Mouse (Mus musculus) intestine, embryonic 15.5 days (tissue): ENCODE results near the gene Ptges2. TPM values are rescaled to one million over a fixed set of nuclear protein-coding genes. Genes with fewer than 3 reads are reported as not detected.

ENCODE experiments used
- ATAC-seq: fragments of 200-750 bp; cut with Nextera tagmentation; 2 replicates; pipeline ENCODE4 v1.8.0; 2017; ENCODE audit warnings: moderate TSS enrichment, moderate library complexity
- H3K27ac ChIP-seq: fragments of 300-500 bp; sonication (generic); 2 replicates; pipeline ENCODE4 v1.5.1; 2015; ENCODE audit warnings: mild to moderate bottlenecking, inconsistent platforms
- H3K27me3 ChIP-seq: fragments of 300-500 bp; sonication (generic); replicated peaks from 2 replicates; pipeline ENCODE4 v1.6.1; 2015; ENCODE audit warnings: inconsistent platforms
- H3K36me3 ChIP-seq: fragments of 300-500 bp; sonication (generic); 2 replicates; pipeline ENCODE4 v1.6.1; 2015; ENCODE audit warnings: inconsistent platforms
- H3K4me1 ChIP-seq: fragments of 300-500 bp; sonication (generic); replicated peaks from 2 replicates; pipeline ENCODE4 v1.6.1; 2015; ENCODE audit warnings: inconsistent platforms
- H3K4me2 ChIP-seq: fragments of 300-500 bp; sonication (generic); replicated peaks from 2 replicates; pipeline ENCODE4 v1.6.1; 2015; ENCODE audit warnings: mild to moderate bottlenecking, inconsistent platforms
- H3K4me3 ChIP-seq: fragments of 300-500 bp; sonication (generic); replicated peaks from 2 replicates; pipeline ENCODE4 v1.5.1; 2015; ENCODE audit warnings: inconsistent platforms
- H3K9ac ChIP-seq: fragments of 300-500 bp; sonication (generic); 2 replicates; pipeline ENCODE4 v1.6.1; 2015; ENCODE audit warnings: inconsistent platforms
- H3K9me3 ChIP-seq: fragments of 300-500 bp; sonication (generic); 2 replicates; pipeline ENCODE4 v1.6.1; 2016; ENCODE audit warnings: inconsistent platforms
- WGBS: fragments of 180-500 bp; shearing (Covaris S2); methylation state at CpG from one replicate; pipeline ENCODE4 v1.1.7; 2015; 5-methylcytosine and 5-hydroxymethylcytosine counted together
- polyA plus RNA-seq: library from polyadenylated mRNA; unstranded; fragments of >200 nt; fragmentation: Nextera tagmentation; extraction: Ambion mirVana; gene quantifications from 2 replicates; pipeline ENCODE4 v1.2.1, GENCODE M21; 2015

Gene Ptges2
- polyA plus RNA-seq, 1 experiment from 2014 or later, result 43.5 TPM

DNA sequence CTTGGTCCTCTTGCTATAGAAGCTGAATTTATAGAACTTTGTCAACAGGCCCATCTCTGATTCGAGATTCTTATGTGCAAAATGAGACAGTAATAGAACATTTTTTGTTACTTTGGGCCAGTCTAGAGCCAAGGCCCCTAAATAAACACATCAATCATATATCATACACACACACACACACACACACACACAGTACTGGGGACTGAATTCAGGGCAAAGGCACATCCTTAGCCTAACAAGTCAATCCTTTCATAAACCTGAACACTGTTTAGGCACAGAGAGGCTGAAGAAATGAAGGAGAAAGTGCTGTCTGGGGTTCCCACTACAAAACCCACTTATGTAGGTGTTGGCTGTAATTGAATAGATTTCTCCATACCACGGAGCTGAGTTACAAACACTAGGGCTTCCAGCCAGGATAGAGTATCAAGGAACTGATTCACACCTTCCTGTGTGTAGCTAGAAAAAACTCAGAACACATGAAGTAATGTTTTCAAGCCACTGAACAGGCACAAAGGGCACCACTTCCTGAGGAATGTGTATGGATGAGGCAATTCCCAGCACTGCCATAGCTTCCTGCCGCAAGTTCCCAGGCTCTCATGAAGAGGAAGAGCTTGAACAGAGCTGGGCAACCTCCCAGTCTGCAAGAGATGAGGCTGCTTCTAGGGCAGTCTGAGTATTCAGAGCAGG, 41.1 kb downstream of the Ptges2 start:
- 56% methylated on average over 3 of the region's 3 CpGs for WGBS
- Histone ChIP-seq H3K4me3 (no peak overlapping the region), H3K9ac (no peak overlapping the region), H3K27ac (no peak overlapping the region), H3K9me3 (no peaks in the 10 kb centered on the region), H3K27me3 (no peaks in the 10 kb centered on the region), H3K4me1 (peaks cover 30% of the 10 kb centered on the region), H3K36me3 (no peaks in the 10 kb centered on the region), H3K4me2 (no peak overlapping the region)
- ATAC-seq, result peak; percentile 19; the same call in 1 of the 2 replicates

- H3K36me3 ChIP-seq, result no peaks in the 10 kb centered on the region
- no peak overlapping the region for H3K4me3 ChIP-seq
- 0 out of 2 replicates have a peak overlapping the region, but pooled peaks have one; percentile 0 for H3K27ac ChIP-seq
- no peaks in the 10 kb centered on the region for H3K27me3 ChIP-seq
- H3K4me1 ChIP-seq, result peaks cover 36% of the 10 kb centered on the region
- H3K9ac ChIP-seq, result no peak overlapping the region
- ATAC-seq, result no peak
- H3K9me3 ChIP-seq, result no peaks in the 10 kb centered on the region
- H3K4me2 ChIP-seq, result no peak overlapping the region
- WGBS, result 74% methylated on average over 2 of the region's 2 CpGs
Observed at GRCm38 (mm10) chr2:32437612-32438166, 42.0 kb downstream of the Ptges2 start.

DNA sequence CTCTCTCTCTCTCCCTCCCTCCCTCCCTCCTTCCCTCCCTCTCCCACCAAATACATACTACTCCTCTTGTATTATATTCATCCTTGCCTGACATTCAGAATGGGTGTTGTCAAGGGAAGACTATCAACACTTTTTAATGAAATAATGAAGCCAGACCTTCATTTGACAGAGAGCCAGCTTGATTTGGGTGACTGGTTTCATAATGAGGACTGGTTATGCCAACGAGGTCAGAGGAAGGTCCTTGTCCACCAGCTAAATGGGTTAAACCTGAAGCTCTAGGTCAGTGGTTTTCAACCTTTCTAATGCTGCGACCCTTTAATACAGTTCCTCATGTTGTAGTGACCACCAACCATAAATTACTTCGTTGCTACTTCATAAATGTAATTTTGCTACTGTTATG, 43.0 kb downstream of the Ptges2 start:
- H3K27me3 ChIP-seq, result no peaks in the 10 kb centered on the region
- H3K4me3 ChIP-seq, result no peak overlapping the region
- no peak overlapping the region for H3K27ac ChIP-seq
- H3K9ac ChIP-seq, result no peak overlapping the region
- H3K9me3 ChIP-seq, result no peaks in the 10 kb centered on the region
- H3K36me3 ChIP-seq, result no peaks in the 10 kb centered on the region
- 81% methylated on average over 3 of the region's 3 CpGs for WGBS
- no peak for ATAC-seq
- peaks cover 36% of the 10 kb centered on the region for H3K4me1 ChIP-seq
- H3K4me2 ChIP-seq, result no peak overlapping the region

DNA sequence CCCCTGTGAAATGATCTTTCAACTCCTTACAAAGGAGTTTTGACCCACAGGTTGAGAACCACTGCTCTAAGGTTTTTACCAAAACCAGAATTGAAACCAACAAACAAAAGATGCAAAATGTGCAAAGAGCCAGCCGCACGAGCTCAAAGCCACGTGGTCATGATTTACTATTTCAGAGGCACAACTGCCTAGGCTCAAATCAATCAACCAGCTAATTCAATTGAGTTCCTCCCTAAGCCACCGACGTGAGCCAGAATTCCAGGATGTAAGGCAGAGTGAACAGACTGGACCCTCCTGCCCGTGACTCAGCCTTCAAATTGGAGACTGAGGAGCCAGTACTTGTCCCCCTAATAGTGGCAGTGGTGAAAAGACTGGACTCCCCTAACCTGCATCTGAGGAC, 43.5 kb downstream of the Ptges2 start:
- H3K4me2 ChIP-seq, result no peak overlapping the region
- 57% methylated on average over 6 of the region's 6 CpGs for WGBS
- no peaks in the 10 kb centered on the region for H3K36me3 ChIP-seq
- peaks cover 36% of the 10 kb centered on the region for H3K4me1 ChIP-seq
- ATAC-seq, result no peak
- no peak overlapping the region for H3K9ac ChIP-seq
- no peaks in the 10 kb centered on the region for H3K9me3 ChIP-seq
- H3K27ac ChIP-seq, result no peak overlapping the region
- H3K27me3 ChIP-seq, result no peaks in the 10 kb centered on the region
- no peak overlapping the region for H3K4me3 ChIP-seq

DNA sequence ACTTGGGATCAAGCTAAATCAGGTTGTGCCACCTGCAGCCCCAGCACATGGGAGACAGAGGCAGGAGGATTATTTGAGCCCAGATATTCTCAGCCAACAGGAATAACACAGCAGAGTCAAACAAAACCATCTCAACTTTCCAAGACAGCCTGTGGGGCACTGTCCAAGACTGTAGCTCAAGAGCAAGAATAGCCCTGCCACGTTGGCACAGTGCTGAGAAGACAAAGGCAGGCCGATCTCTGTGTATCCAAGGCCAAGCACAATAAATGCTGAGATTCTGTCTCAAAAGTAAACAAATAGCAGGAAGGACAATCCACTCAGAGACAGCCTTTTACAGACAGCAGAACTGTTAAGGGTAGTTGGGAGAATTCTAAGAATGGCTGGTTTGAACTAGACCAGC, 44.5 kb downstream of the Ptges2 start:
- no peak overlapping the region for H3K9ac ChIP-seq
- 28% methylated on average over 2 of the region's 2 CpGs for WGBS
- H3K36me3 ChIP-seq, result no peaks in the 10 kb centered on the region
- H3K9me3 ChIP-seq, result no peaks in the 10 kb centered on the region
- no peaks in the 10 kb centered on the region for H3K27me3 ChIP-seq
- no peak overlapping the region for H3K4me2 ChIP-seq
- H3K27ac ChIP-seq, result peak overlapping the region; percentile 75
- H3K4me1 ChIP-seq, result peaks cover 36% of the 10 kb centered on the region
- no peak overlapping the region for H3K4me3 ChIP-seq
- peak; percentile 62 for ATAC-seq

DNA sequence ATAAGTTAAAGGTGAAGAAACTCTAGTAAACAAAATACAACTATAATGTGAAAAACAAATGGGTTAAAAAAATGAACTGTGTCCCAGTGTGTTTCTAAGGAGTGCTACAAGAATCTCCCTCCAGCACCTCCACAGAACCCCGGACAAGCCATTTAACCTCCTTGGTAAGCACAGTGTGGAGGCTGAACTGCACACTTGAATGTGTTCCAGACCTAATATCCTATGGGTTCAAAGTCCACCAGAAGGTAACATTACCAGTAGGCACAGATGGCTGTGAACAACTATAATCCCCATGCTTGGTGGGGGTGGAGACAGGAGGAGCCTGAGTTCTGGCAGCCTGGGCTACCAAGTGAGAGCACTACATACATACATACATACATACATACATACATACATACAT, 44.9 kb downstream of the Ptges2 start:
- no peak overlapping the region for H3K4me3 ChIP-seq
- H3K9ac ChIP-seq, result no peak overlapping the region
- H3K4me1 ChIP-seq, result peaks cover 36% of the 10 kb centered on the region
- H3K27ac ChIP-seq, result 0 out of 2 replicates have a peak overlapping the region, but pooled peaks have one; percentile 44
- no peaks in the 10 kb centered on the region for H3K36me3 ChIP-seq
- ATAC-seq, result peak; percentile 89
- no peaks in the 10 kb centered on the region for H3K9me3 ChIP-seq
- H3K4me2 ChIP-seq, result no peak overlapping the region
- no peaks in the 10 kb centered on the region for H3K27me3 ChIP-seq
- WGBS, result 50% methylated on average over 1 of the region's 1 CpGs

DNA sequence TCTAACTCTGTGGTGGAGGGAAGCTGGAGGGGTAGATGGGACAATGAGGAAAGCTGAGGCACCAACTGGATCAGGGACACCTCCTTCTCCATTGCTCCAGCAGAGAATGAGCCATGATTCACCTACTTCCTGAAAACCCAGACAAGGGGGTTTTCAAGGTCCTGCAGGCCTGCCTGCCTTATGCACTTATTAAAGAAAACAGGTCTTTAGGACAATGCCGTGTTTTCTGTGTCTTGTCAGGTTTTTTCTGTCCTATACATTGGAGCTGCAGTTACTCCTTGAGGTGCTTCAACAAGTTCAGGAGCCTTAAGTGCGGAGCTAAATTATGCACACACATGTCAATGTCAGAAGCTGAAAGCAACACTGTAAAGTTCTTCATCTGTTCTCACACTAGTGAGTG, 45.9 kb downstream of the Ptges2 start:
- no peaks in the 10 kb centered on the region for H3K27me3 ChIP-seq
- 85% methylated on average over 2 of the region's 2 CpGs for WGBS
- H3K36me3 ChIP-seq, result no peaks in the 10 kb centered on the region
- no peak overlapping the region for H3K4me2 ChIP-seq
- H3K9me3 ChIP-seq, result no peaks in the 10 kb centered on the region
- ATAC-seq, result no peak
- H3K27ac ChIP-seq, result no peak overlapping the region
- H3K4me1 ChIP-seq, result peaks cover 36% of the 10 kb centered on the region
- H3K9ac ChIP-seq, result peak overlapping the region; percentile 3; the same call in 1 of the 2 replicates
- H3K4me3 ChIP-seq, result no peak overlapping the region

DNA sequence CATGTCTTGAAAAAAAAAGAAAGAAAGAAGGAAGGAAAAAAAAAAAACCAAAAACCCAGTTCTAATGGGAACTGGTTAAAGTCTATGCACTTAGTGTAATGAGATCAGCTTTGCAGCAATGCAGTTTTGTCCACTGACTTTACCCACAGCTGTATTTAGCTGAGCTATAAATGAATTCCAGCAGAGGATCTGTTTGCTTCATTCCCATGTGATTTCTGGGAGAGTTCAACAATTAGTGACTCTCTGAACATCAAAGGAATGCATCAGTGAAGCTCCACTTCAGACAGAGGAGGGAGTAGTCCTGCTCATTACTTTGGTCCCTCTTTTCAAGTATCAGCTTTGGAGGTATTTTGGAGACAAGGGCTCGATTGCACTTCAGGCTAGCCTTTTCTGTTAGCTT, 49.8 kb downstream of the Ptges2 start:
- Histone ChIP-seq H3K4me2 (no peak overlapping the region), H3K4me1 (peaks cover 38% of the 10 kb centered on the region), H3K4me3 (no peak overlapping the region), H3K27ac (no peak overlapping the region), H3K9ac (no peak overlapping the region), H3K27me3 (no peaks in the 10 kb centered on the region), H3K9me3 (no peaks in the 10 kb centered on the region), H3K36me3 (no peaks in the 10 kb centered on the region)
- WGBS, result 79% methylated on average over 1 of the region's 1 CpGs
- ATAC-seq, result no peak

- peaks cover 22% of the 10 kb centered on the region for H3K4me1 ChIP-seq
- peak overlapping the region; percentile 90 for H3K27ac ChIP-seq
- no peak overlapping the region for H3K9ac ChIP-seq
- no peaks in the 10 kb centered on the region for H3K36me3 ChIP-seq
- H3K4me3 ChIP-seq, result no peak overlapping the region
- H3K9me3 ChIP-seq, result no peaks in the 10 kb centered on the region
- 39% methylated on average over 9 of the region's 9 CpGs for WGBS
- peak overlapping the region; percentile 42 for H3K4me2 ChIP-seq
- no peak for ATAC-seq
- H3K27me3 ChIP-seq, result no peaks in the 10 kb centered on the region
Observed at GRCm38 (mm10) chr2:32447264-32447936, 51.7 kb downstream of the Ptges2 start.

GRCm38 (mm10) chr2:32448480-32448879, 52.8 kb downstream of the Ptges2 start:
- ATAC-seq, result no peak
- H3K27ac ChIP-seq, result 0 out of 2 replicates have a peak overlapping the region, but pooled peaks have one; percentile 9
- H3K9ac ChIP-seq, result no peak overlapping the region
- WGBS, result 77% methylated on average over 1 of the region's 1 CpGs
- H3K4me3 ChIP-seq, result no peak overlapping the region
- no peaks in the 10 kb centered on the region for H3K27me3 ChIP-seq
- H3K36me3 ChIP-seq, result no peaks in the 10 kb centered on the region
- peaks cover 27% of the 10 kb centered on the region for H3K4me1 ChIP-seq
- no peaks in the 10 kb centered on the region for H3K9me3 ChIP-seq
- no peak overlapping the region for H3K4me2 ChIP-seq

GRCm38 (mm10) chr2:32449761-32450754, 54.4 kb downstream of the Ptges2 start, which contains the start of gene Naif1:
Gene Naif1, plus strand, starts transcription at chr2:32450457.
- Histone ChIP-seq H3K9me3 (no peaks in the 10 kb centered on the region), H3K4me1 (peaks cover 32% of the 10 kb centered on the region), H3K27me3 (no peaks in the 10 kb centered on the region), H3K36me3 (no peaks in the 10 kb centered on the region), H3K4me3 (peak within 1 kb of the TSS; percentile 86), H3K4me2 (peak within 1 kb of the TSS; percentile 83), H3K27ac (peak within 1 kb of the TSS; percentile 91), H3K9ac (peak within 1 kb of the TSS; percentile 90)
- ATAC-seq, result no peak
- WGBS, result 75% methylated on average over 15 of the region's 15 CpGs
